Mouse (Mus musculus) thymus, postnatal 25 days (tissue): ENCODE results near the gene Ahsa1.
A peak's percentile ranks its signal among the peaks of the same experiment; 100 is the strongest.
"Not testable (repeated sequence)": the region's sequence is repeated elsewhere in the genome, so short reads cannot be mapped to it uniquely, and the experiment has no call there.

ENCODE experiments used
- DNase-seq: peaks from one replicate; pipeline ENCODE4 v3.0.0; 2022

Ahsa1 gene

DNA sequence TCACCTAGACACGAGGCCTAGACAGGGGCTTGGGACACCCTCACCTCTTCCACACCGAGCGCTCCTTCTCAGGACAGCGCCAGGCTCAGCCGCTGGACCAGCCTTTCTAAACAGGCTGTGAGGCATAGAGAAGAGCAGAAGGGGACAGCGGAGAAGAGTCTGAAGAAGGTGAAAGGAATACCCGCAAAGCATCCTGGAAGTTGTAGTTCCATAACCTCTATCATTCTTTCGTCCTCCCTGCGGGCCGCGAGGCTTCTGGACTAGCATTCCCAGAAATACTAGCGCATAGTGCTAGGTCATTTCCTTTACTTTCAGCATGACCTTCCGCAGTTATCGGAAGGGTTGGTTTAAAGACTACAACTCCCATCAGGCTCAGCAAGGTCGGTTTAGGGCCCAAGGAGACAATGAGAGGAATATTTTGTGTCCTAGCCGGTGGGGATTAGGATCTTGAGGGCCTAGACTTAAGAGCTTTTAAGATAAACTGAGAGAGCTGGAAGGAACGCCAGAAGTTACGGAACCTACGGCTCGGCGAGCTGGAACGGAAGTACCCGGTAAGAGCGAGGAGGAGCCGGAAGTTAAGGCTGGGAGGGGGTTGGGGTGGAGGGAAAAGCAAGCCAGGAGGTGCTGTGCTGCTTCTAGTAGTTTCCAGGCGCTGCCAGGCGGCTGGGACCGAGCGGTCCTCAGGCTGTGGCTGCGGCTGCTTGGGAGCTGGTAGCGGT lies at the start of gene Ahsa1, which contains the start of gene Vipas39:
Ahsa1 (plus strand) TSS at position 372 of the 719 bp plus-strand sequence.
Vipas39 (minus strand) TSS at position 149 of the 719 bp plus-strand sequence.
- peak; percentile 86 for DNase-seq

DNA sequence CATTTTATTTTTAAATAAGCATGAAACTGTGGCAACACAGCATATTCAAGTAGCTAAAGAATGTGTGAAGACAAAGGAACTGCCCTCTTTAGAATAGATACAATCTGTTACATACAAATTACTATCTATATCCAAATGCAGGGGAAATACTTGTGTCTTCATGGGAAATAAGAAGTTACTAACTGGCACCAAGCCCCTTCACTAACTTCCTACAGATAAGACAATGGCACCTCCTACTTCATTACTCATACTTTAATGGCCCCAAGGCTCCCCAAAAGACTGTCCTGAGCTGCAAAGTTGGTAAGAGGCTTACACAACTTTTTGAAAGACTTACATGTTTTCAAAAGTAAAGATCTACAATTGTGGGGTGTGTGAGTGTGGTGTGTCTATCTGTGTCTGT lies 48.7 kb upstream of the Ahsa1 start:
- DNase-seq, result no peak

DNA sequence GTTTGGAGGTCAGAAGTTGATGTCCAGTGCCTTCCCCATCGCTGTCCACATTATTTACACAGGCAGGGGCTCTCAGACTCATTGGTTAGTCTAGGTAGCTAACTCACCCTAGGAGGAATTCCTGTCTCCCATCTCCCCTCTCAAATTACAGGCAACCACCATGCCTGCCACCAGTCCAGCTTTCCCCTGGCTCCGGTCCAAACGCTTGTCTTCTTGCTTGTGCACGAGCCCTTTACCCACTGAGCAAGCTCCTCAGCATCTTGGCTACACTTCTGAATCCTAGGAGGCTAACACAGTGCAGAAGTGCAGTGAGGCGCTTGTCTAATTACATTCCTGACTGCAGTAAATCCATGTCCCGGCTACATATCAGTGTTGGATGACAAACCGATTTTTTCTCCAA lies 46.9 kb upstream of the Ahsa1 start:
- DNase-seq, result no peak

DNA sequence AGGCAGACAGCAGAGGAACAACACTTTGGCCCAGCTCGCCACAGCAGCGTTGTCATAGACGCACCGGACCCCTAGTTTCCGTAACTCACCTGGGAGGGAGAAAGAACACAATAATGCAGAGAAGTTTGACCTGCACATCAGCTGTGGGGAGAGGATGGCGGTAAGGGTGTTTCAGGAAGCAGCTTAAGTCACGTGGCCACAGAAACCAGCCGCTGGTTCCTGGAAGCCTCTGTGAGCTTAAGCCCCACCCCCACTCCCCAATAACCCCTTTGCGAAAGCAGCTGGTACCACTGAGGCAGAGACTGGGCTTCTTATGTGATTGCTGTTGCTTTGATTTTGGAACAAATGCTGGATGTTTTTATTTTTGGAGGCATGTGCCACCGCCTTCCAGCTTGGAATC lies 41.3 kb upstream of the Ahsa1 start:
- DNase-seq, result no peak

DNA sequence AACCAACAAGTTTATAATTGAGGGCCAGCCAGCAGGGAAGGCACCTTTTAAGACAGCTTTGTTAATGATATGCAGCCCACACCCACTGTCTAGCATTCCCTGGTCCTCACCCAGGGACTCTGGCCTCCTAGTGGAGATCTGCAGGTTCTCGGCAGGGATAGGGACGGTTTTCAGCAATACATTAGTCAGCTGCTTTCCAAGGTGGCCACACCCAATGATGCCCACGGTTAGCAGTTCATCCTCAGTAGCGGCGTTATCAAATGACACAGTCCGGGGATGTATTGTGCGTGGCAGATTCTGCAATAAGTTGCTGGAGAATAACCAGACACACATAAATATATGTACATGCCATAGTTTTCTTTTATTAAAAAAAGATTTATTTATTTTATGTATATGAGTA lies 39.5 kb upstream of the Ahsa1 start:
- no peak for DNase-seq

DNA sequence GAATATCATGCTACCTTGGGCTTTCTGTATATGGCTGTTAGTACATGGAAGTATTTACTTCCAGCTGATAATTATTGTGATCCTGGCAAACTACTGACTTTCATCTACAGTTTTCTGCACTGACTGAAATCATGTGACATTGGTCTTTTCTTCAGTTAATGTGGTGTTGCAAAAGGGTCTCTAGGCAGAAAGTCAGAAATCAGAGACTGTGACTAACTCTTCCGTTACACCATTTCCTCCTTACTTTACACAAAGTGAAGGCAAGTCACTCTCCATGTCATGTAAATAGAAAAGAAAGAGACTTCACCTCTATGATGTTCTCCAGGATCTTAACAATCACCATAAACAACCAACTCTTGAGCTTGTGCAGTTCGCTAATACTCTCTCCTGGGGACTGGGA lies 36.6 kb upstream of the Ahsa1 start:
- no peak for DNase-seq

DNA sequence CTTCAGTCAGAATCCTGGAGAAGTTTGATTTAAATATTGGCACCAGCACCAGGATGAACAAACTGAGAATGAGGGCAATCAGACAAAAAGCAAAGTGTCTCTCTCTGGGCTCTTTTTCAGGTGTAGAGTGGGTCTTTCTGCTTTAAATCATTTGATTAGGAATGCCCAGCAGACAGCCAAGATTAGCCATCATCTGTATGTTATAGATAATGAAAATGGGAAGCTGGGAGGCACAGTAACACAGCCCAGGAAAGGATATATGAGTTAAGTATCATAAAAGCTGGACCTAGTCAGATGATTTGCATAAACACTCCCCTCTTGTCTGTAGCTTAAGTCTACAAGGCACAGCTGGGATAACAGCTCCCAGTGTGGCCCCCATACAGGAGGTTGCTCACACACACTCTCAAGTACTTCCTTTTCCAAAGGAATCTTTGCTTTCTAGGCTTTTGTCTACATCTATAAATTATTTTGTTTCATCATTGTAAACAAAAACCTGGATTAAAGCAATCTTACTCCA lies 35.8 kb upstream of the Ahsa1 start:
- DNase-seq, result no peak

DNA sequence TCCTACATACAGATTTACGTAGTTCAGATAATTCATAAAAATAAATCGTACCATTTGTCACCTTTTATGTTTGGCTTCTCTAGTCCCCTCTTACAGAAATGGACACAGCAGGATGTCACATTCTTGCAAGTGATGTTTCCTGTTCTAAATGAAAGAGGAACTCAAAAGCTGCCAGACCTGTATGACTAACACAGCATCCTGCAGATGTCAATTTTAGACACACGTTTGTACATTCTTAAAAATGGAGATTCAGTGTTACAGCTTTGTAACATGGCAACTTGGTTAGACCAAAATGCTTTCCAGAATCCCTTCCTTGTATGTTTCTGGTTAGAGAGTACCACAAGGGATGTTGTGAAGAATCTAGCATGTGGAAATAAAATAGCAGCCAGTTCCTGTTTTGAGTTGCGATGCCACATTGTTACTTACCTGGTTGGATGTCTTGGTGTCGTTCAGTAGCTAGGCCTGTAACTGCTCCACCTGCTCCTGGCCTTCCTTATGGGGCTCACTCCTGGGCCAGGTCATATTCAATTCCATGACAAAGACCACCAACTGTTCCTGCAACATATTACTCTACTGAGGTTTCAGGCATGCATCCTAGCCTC lies 29.3 kb upstream of the Ahsa1 start:
- no peak for DNase-seq

DNA sequence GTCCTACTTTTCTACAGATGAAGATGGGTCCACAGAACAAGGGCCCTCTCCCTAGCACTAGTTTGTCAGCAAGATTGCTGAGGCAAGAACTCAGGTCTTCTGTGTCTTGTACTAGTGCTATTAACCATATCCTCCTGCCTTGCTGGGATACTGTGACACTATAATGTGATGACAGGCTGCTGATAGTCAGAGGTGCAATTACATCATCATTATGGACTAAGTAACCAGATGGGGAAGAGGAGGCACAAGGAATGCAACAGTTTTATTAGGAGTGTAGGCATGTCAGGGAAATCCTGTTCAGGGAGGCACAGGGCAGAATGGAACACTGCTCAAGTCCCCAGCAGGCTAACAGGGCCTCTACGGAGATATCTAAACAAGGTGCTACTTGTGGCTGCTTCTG lies 27.6 kb upstream of the Ahsa1 start, which contains the start of gene Noxred1:
Noxred1 (minus strand) TSS at position 101 of the 400 bp plus-strand sequence.
- no peak for DNase-seq

DNA sequence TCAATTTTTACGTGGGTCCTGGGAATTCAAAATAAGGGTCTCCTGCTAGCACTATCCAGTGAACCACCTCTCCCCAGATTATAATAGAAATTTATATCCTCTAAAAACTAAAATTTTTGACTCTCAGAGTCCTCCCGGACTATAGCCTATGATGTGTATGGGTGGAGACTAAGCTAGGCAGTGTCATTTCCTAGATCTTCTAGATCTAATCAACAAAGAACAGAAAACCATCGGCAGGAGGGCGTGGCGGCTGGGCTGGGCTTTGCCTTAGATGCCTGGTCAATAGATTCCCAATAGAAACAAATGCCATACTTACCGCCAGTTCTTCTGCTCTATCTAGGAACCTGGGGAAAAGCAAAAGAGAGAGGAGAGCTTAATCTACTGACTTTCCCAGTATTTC lies 16.1 kb upstream of the Ahsa1 start:
- no peak for DNase-seq

DNA sequence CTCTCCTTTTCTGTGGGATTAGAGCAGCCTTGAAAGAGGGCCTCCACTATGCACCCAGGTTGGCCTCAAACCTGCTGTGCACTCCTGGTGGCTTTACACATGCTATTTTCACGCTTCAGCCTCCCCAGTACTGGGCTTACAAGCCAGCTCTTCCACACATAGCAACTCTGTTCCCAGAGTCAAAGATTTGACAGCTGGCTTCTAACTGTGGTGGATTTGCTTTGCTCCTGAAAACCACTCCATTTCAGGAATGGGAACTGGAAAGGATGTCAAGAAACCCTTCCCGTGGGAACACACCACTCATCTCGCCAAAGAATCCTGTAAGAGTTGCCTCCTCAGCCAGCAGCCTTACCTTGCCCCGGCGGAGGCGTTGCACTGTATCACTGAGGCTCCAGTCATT lies 12.4 kb upstream of the Ahsa1 start:
- DNase-seq, result no peak

DNA sequence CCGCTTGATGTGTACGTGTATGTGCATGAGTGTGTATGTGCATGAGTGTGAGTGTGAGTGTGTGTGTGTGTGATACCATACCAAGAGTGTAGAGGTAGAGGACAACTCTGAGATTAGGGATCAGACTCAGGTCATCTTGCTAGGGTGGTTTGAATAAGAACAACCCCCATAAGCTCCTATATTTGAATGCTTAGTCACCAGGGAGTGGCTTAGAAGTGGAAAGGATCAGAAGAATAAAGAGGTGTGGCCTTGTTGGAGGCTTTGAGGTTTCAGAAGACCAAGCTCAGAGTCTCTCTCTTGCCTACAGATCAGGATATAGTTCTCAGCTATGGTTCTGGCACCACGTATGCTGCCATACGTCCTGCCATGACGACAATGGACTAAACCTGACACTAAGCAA lies 9.7 kb upstream of the Ahsa1 start:
- no peak for DNase-seq

DNA sequence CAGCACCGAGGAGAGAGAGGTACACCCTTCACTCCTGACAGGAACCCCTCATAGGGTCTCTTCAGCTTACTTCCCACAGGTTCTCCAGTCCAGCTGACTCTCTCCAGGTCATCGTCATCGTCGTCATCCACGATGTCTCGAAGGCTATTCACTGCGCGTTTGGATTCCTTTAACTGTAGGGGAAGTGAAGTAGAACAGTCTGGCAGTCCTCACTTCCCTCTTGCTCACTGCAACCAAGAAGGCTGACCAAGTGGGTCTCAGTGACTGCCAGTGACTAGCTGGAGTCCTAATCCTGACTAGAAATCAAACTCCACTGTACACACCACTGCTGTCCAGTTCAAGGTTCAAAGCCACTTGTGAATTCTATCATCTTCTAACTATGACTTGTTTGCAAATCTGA lies 5.7 kb upstream of the Ahsa1 start:
- no peak for DNase-seq

DNA sequence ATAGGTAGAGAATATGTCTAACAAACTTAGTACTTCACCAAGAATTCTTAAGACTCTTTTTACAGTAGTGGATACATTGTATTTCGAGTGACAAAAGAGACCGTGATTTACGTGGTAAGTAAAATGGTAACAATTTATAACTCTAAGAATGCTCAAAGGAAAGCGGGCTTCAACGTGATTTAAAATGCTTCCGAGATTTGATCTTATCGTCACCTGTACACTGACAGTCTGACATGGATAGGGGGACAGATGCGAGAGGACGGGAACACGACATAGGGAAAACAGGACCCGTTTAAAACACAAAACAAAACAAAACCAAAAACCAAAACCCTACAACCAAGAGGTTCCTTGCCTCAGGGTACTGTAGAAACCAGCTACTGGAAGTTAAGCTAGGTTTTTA lies 835 bp upstream of the Ahsa1 start:
- no peak for DNase-seq

DNA sequence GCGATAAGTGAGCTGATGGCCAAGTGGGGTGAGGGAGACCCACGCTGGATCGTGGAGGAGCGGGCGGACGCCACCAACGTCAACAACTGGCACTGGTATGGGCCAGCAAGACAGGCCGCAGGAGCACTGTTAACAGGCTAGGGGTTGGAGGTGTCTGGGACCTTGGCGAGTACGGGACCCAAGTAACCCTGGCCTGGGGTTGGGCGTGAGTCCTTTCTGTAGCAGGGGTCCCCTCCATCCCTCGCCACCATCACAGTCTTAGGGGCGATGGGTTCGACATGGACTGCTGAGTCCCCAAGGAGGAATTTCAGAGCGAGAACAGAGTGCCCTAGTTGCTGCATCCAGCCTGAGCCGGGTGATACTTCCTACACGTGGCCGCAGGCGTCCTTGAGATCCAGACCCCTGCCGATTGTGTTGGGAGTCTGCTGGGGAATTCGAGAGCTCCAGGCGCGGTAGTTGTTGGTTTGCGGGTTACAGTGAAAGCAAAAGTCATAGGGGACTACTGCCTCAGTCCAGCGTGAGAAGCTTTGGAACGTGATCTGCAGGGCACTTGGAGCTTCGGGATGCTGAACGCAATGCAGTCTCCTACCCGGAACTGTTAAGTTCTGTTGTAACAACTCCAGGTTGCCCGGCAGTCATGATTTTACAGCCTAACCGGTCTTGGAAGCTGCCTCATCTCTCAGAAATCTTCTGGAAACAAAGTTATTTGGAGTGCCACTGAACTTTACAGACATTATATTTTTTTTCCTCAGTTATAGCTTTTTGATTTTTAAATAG lies 736 bp downstream of the Ahsa1 start:
- DNase-seq, result no peak

DNA sequence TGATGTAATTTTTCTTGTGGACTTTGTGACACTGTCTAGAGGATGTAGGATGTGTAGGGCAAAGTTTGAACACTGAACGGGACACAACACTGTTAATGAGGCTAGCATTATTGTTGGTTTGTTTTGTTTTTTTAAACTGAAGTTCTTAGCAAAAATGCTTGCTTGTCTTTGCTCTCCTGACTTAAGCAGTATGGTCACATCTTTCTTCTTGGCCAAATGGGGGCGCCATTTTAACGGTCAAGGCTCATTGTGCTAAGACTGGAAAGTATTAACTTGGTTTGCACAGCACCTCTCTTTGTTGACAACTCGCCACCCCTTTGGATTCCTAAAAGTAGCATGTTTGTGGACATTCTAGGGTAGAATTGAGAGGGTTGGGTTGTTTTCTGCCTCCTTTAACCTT lies 1.4 kb downstream of the Ahsa1 start:
- DNase-seq, result peak; percentile 10

DNA sequence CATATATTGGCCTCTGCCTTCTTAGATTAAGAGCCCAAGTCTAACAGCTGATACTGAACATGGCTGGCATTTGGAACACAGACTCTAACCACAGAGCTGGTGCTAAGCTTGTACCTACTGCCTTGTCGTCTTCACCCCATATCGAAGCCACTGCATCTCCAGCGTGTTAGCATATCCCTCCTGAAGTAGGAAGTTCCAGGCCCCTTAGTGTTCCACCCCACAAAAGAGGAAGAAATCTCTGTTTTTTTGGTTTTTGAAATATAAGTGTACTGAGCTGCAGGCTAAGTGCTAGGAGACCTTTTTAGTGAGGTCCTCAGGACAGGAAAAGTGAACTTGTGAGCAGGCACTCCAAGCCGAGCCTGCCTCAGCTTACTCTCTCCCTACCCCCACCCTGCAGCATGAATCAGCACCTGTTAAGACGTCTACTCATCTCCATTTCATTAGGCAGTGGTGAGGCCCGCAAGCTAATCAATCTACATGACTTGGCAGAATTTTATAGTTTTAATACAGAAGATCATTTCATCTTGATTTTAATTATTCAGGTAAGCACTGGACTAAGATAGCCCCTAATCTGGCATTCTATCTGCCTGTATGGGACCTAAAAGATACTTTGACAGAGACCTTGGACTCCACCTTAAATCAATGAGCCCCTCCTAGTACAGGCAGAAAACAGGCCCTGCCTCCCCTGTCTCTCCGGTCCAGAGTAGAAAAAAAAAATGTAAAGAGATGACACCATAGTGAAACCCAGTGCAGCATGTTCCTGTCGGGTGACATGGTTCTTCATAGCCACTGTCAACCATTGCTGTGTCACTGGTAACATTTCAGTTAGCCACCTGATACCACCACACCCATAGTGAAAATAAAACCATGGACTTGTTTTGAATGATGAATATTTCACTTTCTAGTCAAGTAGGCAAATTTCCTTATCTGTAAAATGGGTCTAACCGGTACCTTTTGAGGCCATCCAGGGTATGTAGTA lies 8.9 kb downstream of the Ahsa1 start:
- no peak for DNase-seq

DNA sequence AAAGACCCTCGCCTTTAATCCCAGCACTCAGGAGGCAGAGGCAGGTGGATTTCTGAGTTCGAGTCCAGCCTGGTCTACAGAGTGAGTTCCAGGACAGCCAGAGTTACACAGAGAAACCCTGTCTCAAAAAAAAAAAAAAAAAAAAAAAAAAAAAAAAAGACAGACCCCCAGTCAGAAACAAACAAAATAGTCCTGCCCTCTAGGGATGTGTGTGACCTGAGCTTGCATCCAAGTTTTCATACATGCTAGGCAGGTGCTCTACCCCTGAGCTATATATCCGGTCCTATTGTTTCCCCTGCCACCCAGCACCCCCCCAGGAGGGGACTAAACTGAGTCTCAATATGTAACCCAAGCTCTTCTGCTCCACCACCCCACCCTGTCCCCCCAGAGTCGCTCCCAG lies 11.0 kb downstream of the Ahsa1 start:
- not testable (repeated sequence) for DNase-seq

DNA sequence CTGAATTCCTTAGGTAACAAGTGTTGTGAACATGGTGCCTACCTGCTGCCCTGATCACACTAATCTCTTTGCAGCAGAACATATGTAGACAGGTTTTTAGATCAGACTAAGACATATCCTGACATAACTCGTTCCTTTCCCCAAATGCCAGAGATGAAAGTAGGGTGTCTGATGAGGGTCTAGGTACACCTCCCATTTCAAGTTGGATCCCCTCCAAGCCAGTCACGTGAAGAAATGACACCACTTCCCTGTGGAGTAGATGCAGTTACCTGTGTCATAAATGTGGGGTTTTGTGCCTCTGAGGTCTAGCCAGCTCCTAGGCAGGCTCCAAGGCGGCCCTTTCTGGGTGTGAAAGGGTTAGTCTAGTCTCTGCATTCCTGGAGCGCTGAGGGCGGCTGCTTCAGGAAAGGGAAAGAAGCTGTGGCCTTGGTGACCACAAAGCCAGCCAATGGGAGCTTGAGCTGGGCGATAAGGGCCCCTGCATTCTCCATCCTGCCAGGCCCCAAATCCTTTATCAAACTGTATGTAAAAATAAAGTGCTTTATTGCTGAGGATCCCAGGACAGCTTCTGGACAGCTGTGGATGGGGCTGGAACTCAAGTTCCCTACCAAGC lies 11.9 kb downstream of the Ahsa1 start:
- DNase-seq, result no peak

DNA sequence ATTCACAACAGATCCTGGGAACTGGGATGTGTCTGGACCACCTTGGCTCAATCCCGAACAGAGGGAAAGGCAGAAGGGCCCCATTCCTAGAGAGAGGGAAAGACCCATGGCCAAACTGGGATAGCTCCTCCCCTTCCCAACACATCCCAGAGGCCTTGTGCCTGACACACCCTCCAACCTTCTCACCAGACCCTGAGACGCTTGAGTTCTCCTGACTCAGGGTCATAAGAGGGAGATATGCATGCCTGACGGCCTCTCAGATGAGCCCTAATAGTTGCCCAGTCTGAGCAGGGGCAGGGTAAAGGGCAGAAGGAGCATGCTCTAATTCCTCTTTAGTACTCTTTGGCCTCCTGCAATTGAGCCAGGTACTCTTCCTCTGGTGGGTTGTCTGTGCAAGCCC lies 13.1 kb downstream of the Ahsa1 start:
- DNase-seq, result no peak

DNA sequence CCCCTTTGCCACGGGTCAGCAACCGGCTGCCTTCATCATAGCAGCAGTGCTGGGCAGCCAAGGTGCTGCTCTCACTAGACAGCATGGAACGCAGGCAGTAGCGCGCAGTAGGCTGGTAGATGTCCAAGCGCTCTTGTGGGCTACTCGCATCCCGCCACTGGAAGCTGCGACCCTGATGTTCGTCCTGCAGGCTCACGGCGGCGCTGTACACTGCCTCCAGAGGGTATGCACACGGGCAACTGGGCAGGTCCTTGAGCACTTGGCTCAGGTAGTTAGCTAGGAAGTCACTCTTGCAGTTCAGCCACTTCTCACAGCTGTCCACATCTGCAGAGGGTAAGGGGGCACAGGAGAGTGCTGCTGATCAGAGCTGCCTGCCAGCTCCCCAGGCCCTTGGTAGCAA lies 13.6 kb downstream of the Ahsa1 start:
- DNase-seq, result no peak

DNA sequence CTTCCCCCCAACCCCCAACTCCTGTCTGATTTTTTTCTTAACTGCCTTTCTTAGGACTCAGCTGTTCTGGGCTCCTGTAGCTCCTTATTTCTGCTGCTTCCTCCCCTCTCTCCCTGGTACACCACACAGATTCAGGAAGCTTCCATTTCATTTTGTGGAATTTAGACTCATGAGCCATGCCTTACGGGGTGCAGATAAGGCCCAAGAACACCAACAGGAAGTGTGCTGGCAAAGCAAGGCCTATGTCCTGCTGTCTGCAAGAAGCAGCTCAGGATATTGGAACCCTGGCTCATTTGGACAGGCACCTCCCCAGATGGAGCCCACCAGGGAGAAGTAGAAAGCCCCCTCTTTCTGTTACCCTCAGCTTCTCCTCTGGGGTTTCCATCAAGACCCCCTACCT lies 15.5 kb downstream of the Ahsa1 start:
- no peak for DNase-seq
